Mouse (Mus musculus): Measurements from ENCODE around the gene Sh3pxd2a.

DNA sequence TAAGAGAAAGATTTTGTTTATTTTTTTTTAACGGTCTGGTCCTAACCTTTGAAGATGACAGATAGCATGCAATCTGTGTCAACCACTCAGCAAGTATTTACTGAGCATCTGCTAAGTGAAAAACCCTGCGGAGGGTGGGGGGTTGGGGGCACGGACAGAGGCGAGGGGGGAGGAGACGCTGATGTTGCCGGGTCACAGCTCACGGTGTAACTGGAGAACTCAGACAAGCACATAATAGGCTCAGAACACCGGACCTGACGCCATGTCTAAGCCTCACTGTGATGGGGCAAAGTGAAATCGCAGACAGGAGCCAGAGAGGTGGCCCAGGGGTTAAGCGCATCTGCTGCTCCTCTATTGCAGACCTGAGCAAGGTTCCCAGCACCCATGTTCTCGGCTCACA lies 19.7 kb downstream of the Sh3pxd2a start:
- TF ChIP-seq CTCF (conservative IDR thresholded peaks at IDR 0.05; ENCODE audit: low read length) (no peak), NANOG (IDR thresholded peaks at IDR 0.05; ENCODE audit: borderline replicate concordance, low read length) (no peak), POU5F1 (IDR thresholded peaks at IDR 0.05; ENCODE audit: borderline replicate concordance, low read length) (no peak)
